Mouse (Mus musculus): ENCODE data around the gene Vcpkmt.

Gene Vcpkmt

GRCm38 (mm10) chr12:69556221-69556861 is 26.5 kb downstream of the Vcpkmt start:
- DNase-seq (ENCODE audit: low read depth, low spot score) = peak; percentile 28
- Histone ChIP-seq H3K27me3 (ENCODE audit: control insufficient read depth, insufficient read depth, low read length, poor library complexity, severe bottlenecking) (no peaks in the 10 kb centered on the region), H3K36me3 (ENCODE audit: control insufficient read depth, insufficient read depth, low read length, poor library complexity, severe bottlenecking) (no peaks in the 10 kb centered on the region)

- no peaks in the 10 kb centered on the region for H3K36me3 ChIP-seq (ENCODE audit: control insufficient read depth, insufficient read depth, low read length, poor library complexity, severe bottlenecking)
- H3K27me3 ChIP-seq (ENCODE audit: control insufficient read depth, insufficient read depth, low read length, poor library complexity, severe bottlenecking) = no peaks in the 10 kb centered on the region
- peak; percentile 50 for DNase-seq (ENCODE audit: low read depth, low spot score)
Observed at GRCm38 (mm10) chr12:69545456-69546178, 37.2 kb downstream of the Vcpkmt start.

GRCm38 (mm10) chr12:69544994-69545393 is 37.8 kb downstream of the Vcpkmt start:
- H3K27me3 ChIP-seq (ENCODE audit: control insufficient read depth, insufficient read depth, low read length, poor library complexity, severe bottlenecking) = no peaks in the 10 kb centered on the region
- DNase-seq (ENCODE audit: low read depth, low spot score) = no peak
- H3K36me3 ChIP-seq (ENCODE audit: control insufficient read depth, insufficient read depth, low read length, poor library complexity, severe bottlenecking) = no peaks in the 10 kb centered on the region

- Histone ChIP-seq H3K36me3 (ENCODE audit: control insufficient read depth, insufficient read depth, low read length, poor library complexity, severe bottlenecking) (no peaks in the 10 kb centered on the region), H3K27me3 (ENCODE audit: control insufficient read depth, insufficient read depth, low read length, poor library complexity, severe bottlenecking) (no peaks in the 10 kb centered on the region)
- no peak for DNase-seq (ENCODE audit: low read depth, low spot score)
Observed at GRCm38 (mm10) chr12:69544562-69544961, 38.3 kb downstream of the Vcpkmt start.

GRCm38 (mm10) chr12:69542376-69542775 is 40.5 kb downstream of the Vcpkmt start:
- no peak for DNase-seq (ENCODE audit: low read depth, low spot score)
- Histone ChIP-seq H3K27me3 (ENCODE audit: control insufficient read depth, insufficient read depth, low read length, poor library complexity, severe bottlenecking) (no peaks in the 10 kb centered on the region), H3K36me3 (ENCODE audit: control insufficient read depth, insufficient read depth, low read length, poor library complexity, severe bottlenecking) (no peaks in the 10 kb centered on the region)

GRCm38 (mm10) chr12:69541663-69542062 is 41.2 kb downstream of the Vcpkmt start:
- DNase-seq (ENCODE audit: low read depth, low spot score) = peak; percentile 55

GRCm38 (mm10) chr12:69539353-69539752 is 43.5 kb downstream of the Vcpkmt start:
- H3K27me3 ChIP-seq (ENCODE audit: control insufficient read depth, insufficient read depth, low read length, poor library complexity, severe bottlenecking) = no peaks in the 10 kb centered on the region
- H3K36me3 ChIP-seq (ENCODE audit: control insufficient read depth, insufficient read depth, low read length, poor library complexity, severe bottlenecking) = no peaks in the 10 kb centered on the region
- peak; percentile 40 for DNase-seq (ENCODE audit: low read depth, low spot score)

More at GRCm38 (mm10) chr12:69541663-69542062, 41.2 kb downstream of the Vcpkmt start:
- no peaks in the 10 kb centered on the region for H3K36me3 ChIP-seq (ENCODE audit: control insufficient read depth, insufficient read depth, low read length, poor library complexity, severe bottlenecking)
- H3K27me3 ChIP-seq (ENCODE audit: control insufficient read depth, insufficient read depth, low read length, poor library complexity, severe bottlenecking) = no peaks in the 10 kb centered on the region

GRCm38 (mm10) chr12:69538362-69538950 is 44.4 kb downstream of the Vcpkmt start:
- no peaks in the 10 kb centered on the region for H3K36me3 ChIP-seq (ENCODE audit: control insufficient read depth, insufficient read depth, low read length, poor library complexity, severe bottlenecking)
- no peaks in the 10 kb centered on the region for H3K27me3 ChIP-seq (ENCODE audit: control insufficient read depth, insufficient read depth, low read length, poor library complexity, severe bottlenecking)
- peak; percentile 67 for DNase-seq (ENCODE audit: low read depth, low spot score)

- no peaks in the 10 kb centered on the region for H3K27me3 ChIP-seq (ENCODE audit: control insufficient read depth, insufficient read depth, low read length, poor library complexity, severe bottlenecking)
- peak; percentile 45 for DNase-seq (ENCODE audit: low read depth, low spot score)
- no peaks in the 10 kb centered on the region for H3K36me3 ChIP-seq (ENCODE audit: control insufficient read depth, insufficient read depth, low read length, poor library complexity, severe bottlenecking)
Observed at GRCm38 (mm10) chr12:69537675-69538361, 45.0 kb downstream of the Vcpkmt start.

- Histone ChIP-seq H3K27me3 (ENCODE audit: control insufficient read depth, insufficient read depth, low read length, poor library complexity, severe bottlenecking) (no peaks in the 10 kb centered on the region), H3K36me3 (ENCODE audit: control insufficient read depth, insufficient read depth, low read length, poor library complexity, severe bottlenecking) (no peaks in the 10 kb centered on the region)
- DNase-seq (ENCODE audit: low read depth, low spot score) = no peak
Observed at GRCm38 (mm10) chr12:69537243-69537674, 45.6 kb downstream of the Vcpkmt start.

- H3K27me3 ChIP-seq (ENCODE audit: control insufficient read depth, insufficient read depth, low read length, poor library complexity, severe bottlenecking) = no peaks in the 10 kb centered on the region
- DNase-seq (ENCODE audit: low read depth, low spot score) = no peak
- no peaks in the 10 kb centered on the region for H3K36me3 ChIP-seq (ENCODE audit: control insufficient read depth, insufficient read depth, low read length, poor library complexity, severe bottlenecking)
Observed at GRCm38 (mm10) chr12:69536616-69537242, 46.1 kb downstream of the Vcpkmt start.

GRCm38 (mm10) chr12:69533237-69533636 is 49.6 kb downstream of the Vcpkmt start:
- no peaks in the 10 kb centered on the region for H3K27me3 ChIP-seq (ENCODE audit: control insufficient read depth, insufficient read depth, low read length, poor library complexity, severe bottlenecking)
- DNase-seq (ENCODE audit: low read depth, low spot score) = no peak
- no peaks in the 10 kb centered on the region for H3K36me3 ChIP-seq (ENCODE audit: control insufficient read depth, insufficient read depth, low read length, poor library complexity, severe bottlenecking)

- no peak for DNase-seq (ENCODE audit: low read depth, low spot score)
- Histone ChIP-seq H3K27me3 (ENCODE audit: control insufficient read depth, insufficient read depth, low read length, poor library complexity, severe bottlenecking) (no peaks in the 10 kb centered on the region), H3K36me3 (ENCODE audit: control insufficient read depth, insufficient read depth, low read length, poor library complexity, severe bottlenecking) (no peaks in the 10 kb centered on the region)
Observed at GRCm38 (mm10) chr12:69532530-69532929, 50.3 kb downstream of the Vcpkmt start.

- Histone ChIP-seq H3K27me3 (ENCODE audit: control insufficient read depth, insufficient read depth, low read length, poor library complexity, severe bottlenecking) (no peaks in the 10 kb centered on the region), H3K36me3 (ENCODE audit: control insufficient read depth, insufficient read depth, low read length, poor library complexity, severe bottlenecking) (no peaks in the 10 kb centered on the region)
- no peak for DNase-seq (ENCODE audit: low read depth, low spot score)
Observed at GRCm38 (mm10) chr12:69532091-69532490, 50.7 kb downstream of the Vcpkmt start.
